Mouse (Mus musculus): ENCODE measurements around the gene Per2. TPM values are rescaled to one million over a fixed set of nuclear protein-coding genes. Genes with fewer than 3 reads are reported as not detected.

The Per2 gene
- total and polyA plus RNA-seq, 2 experiments from 2014 or later, result 3.8 to 10.5 TPM

DNA sequence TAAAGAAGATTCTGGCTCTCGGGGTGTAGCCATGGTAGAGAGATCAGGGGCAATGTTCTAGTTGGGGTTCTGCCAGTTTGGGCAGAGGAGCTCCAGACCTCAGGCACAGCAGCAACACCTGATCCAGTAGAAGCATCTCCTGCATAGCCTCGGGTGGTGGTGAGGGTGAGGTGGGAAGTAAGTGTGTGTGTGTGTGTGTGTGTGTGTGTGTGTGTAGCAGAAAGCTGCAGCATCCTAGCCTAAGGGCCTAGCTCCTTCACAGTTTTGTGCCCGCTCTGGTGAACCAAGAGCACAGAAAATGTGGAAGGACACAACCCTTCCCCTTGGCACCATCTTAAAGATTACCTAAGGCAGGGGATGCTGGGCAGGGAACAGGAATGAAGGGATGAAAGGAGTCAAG is 34.8 kb upstream of the Per2 start:
- 48% methylated on average over 3 of the region's 3 CpGs for WGBS
- ATAC-seq (ENCODE audit: low FRiP score) (no peak), DNase-seq (ENCODE audit: low spot score) (no peak)
- no peak overlapping the region for H3K27ac ChIP-seq (ENCODE audit: low read depth, low read length)
- H3K4me1 ChIP-seq (ENCODE audit: insufficient read depth, low read length), result peaks cover 10% of the 10 kb centered on the region
- no peaks in the 10 kb centered on the region for H3K9me3 ChIP-seq (ENCODE audit: low read length)
- H3K4me3 ChIP-seq (ENCODE audit: low read depth, low read length), result peak overlapping the region; percentile 85
- H3K4me2 ChIP-seq (ENCODE audit: low read depth, low read length, poor library complexity, severe bottlenecking), result peak overlapping the region; percentile 87
- no peaks in the 10 kb centered on the region for H3K36me3 ChIP-seq (ENCODE audit: insufficient read depth, low read length)
- TF ChIP-seq CTCF (IDR thresholded peaks at IDR 0.05), result no peak
- H3K9ac ChIP-seq (replicated peaks; ENCODE audit: low read length, poor library complexity, severe bottlenecking), result peak overlapping the region; percentile 88; the same call in 1 of the 2 replicates
- no peaks in the 10 kb centered on the region for H3K27me3 ChIP-seq (ENCODE audit: insufficient read depth, low read length)

DNA sequence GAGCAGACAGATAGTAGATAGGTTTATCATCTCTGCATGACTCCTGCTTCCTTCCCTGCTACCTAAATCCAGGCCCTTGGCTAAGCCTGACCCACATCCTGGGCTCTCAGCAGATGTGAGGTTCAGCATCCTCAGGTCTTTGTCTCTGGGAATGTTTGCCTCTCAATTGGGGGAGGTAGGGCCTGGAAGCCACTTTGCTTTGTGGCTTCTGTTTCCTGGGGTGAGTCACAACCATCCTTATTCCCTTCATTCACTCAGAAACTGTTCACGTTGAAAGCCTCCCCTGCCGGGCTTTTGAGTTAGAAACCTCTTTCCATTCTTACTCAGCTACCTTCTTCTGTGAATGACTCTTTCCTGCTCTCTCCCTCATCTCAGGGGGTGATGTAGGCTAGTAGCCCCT is 33.6 kb upstream of the Per2 start:
- no peak overlapping the region for H3K9ac ChIP-seq (replicated peaks; ENCODE audit: low read length, poor library complexity, severe bottlenecking)
- no peak overlapping the region for H3K4me2 ChIP-seq (ENCODE audit: low read depth, low read length, poor library complexity, severe bottlenecking)
- H3K27me3 ChIP-seq (ENCODE audit: insufficient read depth, low read length), result no peaks in the 10 kb centered on the region
- no peak overlapping the region for H3K27ac ChIP-seq (ENCODE audit: low read depth, low read length)
- ATAC-seq (ENCODE audit: low FRiP score) (no peak), DNase-seq (ENCODE audit: low spot score) (no peak)
- no peak for TF ChIP-seq CTCF (IDR thresholded peaks at IDR 0.05)
- H3K9me3 ChIP-seq (ENCODE audit: low read length), result no peaks in the 10 kb centered on the region
- H3K4me3 ChIP-seq (ENCODE audit: low read depth, low read length), result no peak overlapping the region
- WGBS, result 14% methylated on average over 2 of the region's 2 CpGs
- no peaks in the 10 kb centered on the region for H3K36me3 ChIP-seq (ENCODE audit: insufficient read depth, low read length)
- peaks cover 10% of the 10 kb centered on the region for H3K4me1 ChIP-seq (ENCODE audit: insufficient read depth, low read length)

GRCm38 (mm10) chr1:91490322-91490721 is 31.2 kb upstream of the Per2 start:
- H3K36me3 ChIP-seq (ENCODE audit: insufficient read depth, low read length), result no peaks in the 10 kb centered on the region
- H3K9ac ChIP-seq (replicated peaks; ENCODE audit: low read length, poor library complexity, severe bottlenecking), result no peak overlapping the region
- no peaks in the 10 kb centered on the region for H3K27me3 ChIP-seq (ENCODE audit: insufficient read depth, low read length)
- no peak for ATAC-seq (ENCODE audit: low FRiP score)
- H3K4me3 ChIP-seq (ENCODE audit: low read depth, low read length), result no peak overlapping the region
- no peak for TF ChIP-seq CTCF (IDR thresholded peaks at IDR 0.05)
- no peak overlapping the region for H3K27ac ChIP-seq (ENCODE audit: low read depth, low read length)
- 76% methylated on average over 1 of the region's 1 CpGs for whole genome bisulfite sequencing
- H3K9me3 ChIP-seq (ENCODE audit: low read length), result no peaks in the 10 kb centered on the region
- DNase-seq (ENCODE audit: low spot score), result no peak
- H3K4me2 ChIP-seq (ENCODE audit: low read depth, low read length, poor library complexity, severe bottlenecking), result no peak overlapping the region
- peaks cover 2% of the 10 kb centered on the region; the same call in 1 of the 2 replicates for H3K4me1 ChIP-seq (ENCODE audit: insufficient read depth, low read length)

DNA sequence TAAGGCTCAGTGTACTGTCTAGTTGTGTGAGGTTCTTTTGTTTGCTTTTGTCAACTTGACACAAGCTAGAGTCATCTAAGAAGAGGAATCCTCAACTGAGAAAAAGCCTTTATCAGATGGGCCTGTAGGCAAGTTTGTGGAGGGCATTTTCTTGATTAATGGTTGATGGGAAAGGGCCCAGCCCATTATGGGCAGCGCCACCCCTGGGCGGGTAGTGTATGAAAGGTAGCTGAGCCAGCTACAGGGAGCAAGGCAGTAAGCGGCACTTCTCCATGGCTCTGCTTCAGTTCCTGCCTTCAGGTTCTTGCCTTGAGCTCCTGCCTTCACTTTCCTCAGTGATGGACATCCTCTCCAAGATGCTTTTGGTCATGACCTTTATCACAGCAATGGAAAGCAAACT is 27.0 kb upstream of the Per2 start:
- no peak overlapping the region for H3K4me2 ChIP-seq (ENCODE audit: low read depth, low read length, poor library complexity, severe bottlenecking)
- no peak overlapping the region for H3K27ac ChIP-seq (ENCODE audit: low read depth, low read length)
- H3K9ac ChIP-seq (replicated peaks; ENCODE audit: low read length, poor library complexity, severe bottlenecking), result no peak overlapping the region
- H3K9me3 ChIP-seq (ENCODE audit: low read length), result no peaks in the 10 kb centered on the region
- DNase-seq (ENCODE audit: low spot score), result no peak
- H3K36me3 ChIP-seq (ENCODE audit: insufficient read depth, low read length), result no peaks in the 10 kb centered on the region
- H3K4me3 ChIP-seq (ENCODE audit: low read depth, low read length), result no peak overlapping the region
- H3K27me3 ChIP-seq (ENCODE audit: insufficient read depth, low read length), result no peaks in the 10 kb centered on the region
- no peak for TF ChIP-seq CTCF (IDR thresholded peaks at IDR 0.05)
- WGBS, result 86% methylated on average over 3 of the region's 3 CpGs
- H3K4me1 ChIP-seq (ENCODE audit: insufficient read depth, low read length), result no peaks in the 10 kb centered on the region
- no peak for ATAC-seq (ENCODE audit: low FRiP score)

GRCm38 (mm10) chr1:91485422-91485821 is 26.3 kb upstream of the Per2 start:
- no peak for ATAC-seq (ENCODE audit: low FRiP score)

GRCm38 (mm10) chr1:91484011-91484346 is 24.9 kb upstream of the Per2 start:
- no peak overlapping the region for H3K4me3 ChIP-seq (ENCODE audit: low read depth, low read length)
- ATAC-seq (ENCODE audit: low FRiP score) (no peak), DNase-seq (ENCODE audit: low spot score) (no peak)
- no peak overlapping the region for H3K27ac ChIP-seq (ENCODE audit: low read depth, low read length)
- no peaks in the 10 kb centered on the region for H3K36me3 ChIP-seq (ENCODE audit: insufficient read depth, low read length)
- TF ChIP-seq CTCF (IDR thresholded peaks at IDR 0.05), result no peak
- no peaks in the 10 kb centered on the region for H3K9me3 ChIP-seq (ENCODE audit: low read length)
- H3K9ac ChIP-seq (replicated peaks; ENCODE audit: low read length, poor library complexity, severe bottlenecking), result no peak overlapping the region
- no peaks in the 10 kb centered on the region for H3K27me3 ChIP-seq (ENCODE audit: insufficient read depth, low read length)
- no peaks in the 10 kb centered on the region for H3K4me1 ChIP-seq (ENCODE audit: insufficient read depth, low read length)
- 71% methylated on average over 5 of the region's 5 CpGs for WGBS
- H3K4me2 ChIP-seq (ENCODE audit: low read depth, low read length, poor library complexity, severe bottlenecking), result no peak overlapping the region

More at GRCm38 (mm10) chr1:91485422-91485821, 26.3 kb upstream of the Per2 start:
- WGBS, result 71% methylated on average over 3 of the region's 3 CpGs
- Histone ChIP-seq H3K9ac (replicated peaks; ENCODE audit: low read length, poor library complexity, severe bottlenecking) (no peak overlapping the region), H3K27me3 (ENCODE audit: insufficient read depth, low read length) (no peaks in the 10 kb centered on the region), H3K4me2 (ENCODE audit: low read depth, low read length, poor library complexity, severe bottlenecking) (no peak overlapping the region), H3K4me1 (ENCODE audit: insufficient read depth, low read length) (no peaks in the 10 kb centered on the region), H3K27ac (ENCODE audit: low read depth, low read length) (no peak overlapping the region), H3K4me3 (ENCODE audit: low read depth, low read length) (no peak overlapping the region), H3K36me3 (ENCODE audit: insufficient read depth, low read length) (no peaks in the 10 kb centered on the region), H3K9me3 (ENCODE audit: low read length) (no peaks in the 10 kb centered on the region)
- no peak for TF ChIP-seq CTCF (IDR thresholded peaks at IDR 0.05)
- no peak for DNase-seq (ENCODE audit: low spot score)
